Mouse (Mus musculus): ENCODE data around the gene Serhl. TPM values are rescaled to one million over a fixed set of nuclear protein-coding genes. Genes with fewer than 3 reads are reported as not detected.

Gene Serhl
- polyA plus RNA-seq, 1 experiment from 2014 or later: 70.8 TPM

DNA sequence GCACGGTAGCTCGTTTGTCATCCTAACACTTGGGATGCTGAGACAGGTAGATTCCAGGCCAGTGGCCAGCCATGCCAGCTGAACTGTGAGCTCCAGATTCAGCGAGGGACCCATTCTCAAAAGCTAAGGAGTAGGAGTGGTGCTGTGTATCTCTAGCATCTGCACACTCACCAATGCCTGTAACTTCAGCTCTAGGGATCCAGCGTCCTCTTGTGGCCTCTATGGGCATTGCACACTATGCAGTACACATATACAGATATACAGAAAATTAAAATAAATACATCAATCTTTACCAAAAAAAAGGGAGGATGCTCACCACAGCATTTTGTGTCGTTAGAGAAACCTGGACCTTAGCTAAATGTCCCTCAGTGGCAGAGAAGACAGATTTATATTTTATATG lies 17.6 kb upstream of the Serhl start:
- no peak overlapping the region for H3K27ac ChIP-seq (ENCODE audit: low read length)
- no peaks in the 10 kb centered on the region for H3K27me3 ChIP-seq (ENCODE audit: control insufficient read depth, insufficient read depth, low read depth, low read length)
- no peaks in the 10 kb centered on the region for H3K9me3 ChIP-seq (ENCODE audit: control insufficient read depth, low read length)
- ATAC-seq (ENCODE audit: low read depth): no peak
- H3K4me3 ChIP-seq (ENCODE audit: low read length): no peak overlapping the region
- no peak overlapping the region for H3K9ac ChIP-seq (ENCODE audit: low read length)
- no peaks in the 10 kb centered on the region for H3K36me3 ChIP-seq (ENCODE audit: control insufficient read depth, insufficient read depth, low read length)
- peaks cover 9% of the 10 kb centered on the region for H3K4me1 ChIP-seq (replicated peaks; ENCODE audit: control insufficient read depth, insufficient read depth, low read length)
- 76% methylated on average over 5 of the region's 5 CpGs for WGBS
- no peak overlapping the region for H3K4me2 ChIP-seq (ENCODE audit: low read depth, low read length)

- no peak overlapping the region for H3K27ac ChIP-seq (ENCODE audit: low read length)
- H3K4me2 ChIP-seq (ENCODE audit: low read depth, low read length): no peak overlapping the region
- no peak for ATAC-seq (ENCODE audit: low read depth)
- H3K9me3 ChIP-seq (ENCODE audit: control insufficient read depth, low read length): no peaks in the 10 kb centered on the region
- no peaks in the 10 kb centered on the region for H3K36me3 ChIP-seq (ENCODE audit: control insufficient read depth, insufficient read depth, low read length)
- H3K4me1 ChIP-seq (replicated peaks; ENCODE audit: control insufficient read depth, insufficient read depth, low read length): peaks cover 9% of the 10 kb centered on the region
- no peak overlapping the region for H3K4me3 ChIP-seq (ENCODE audit: low read length)
- no peaks in the 10 kb centered on the region for H3K27me3 ChIP-seq (ENCODE audit: control insufficient read depth, insufficient read depth, low read depth, low read length)
- H3K9ac ChIP-seq (ENCODE audit: low read length): no peak overlapping the region
- WGBS: 67% methylated on average over 4 of the region's 4 CpGs
Measured at GRCm38 (mm10) chr15:83074179-83074578, 15.1 kb upstream of the Serhl start.

- Histone ChIP-seq H3K9me3 (ENCODE audit: control insufficient read depth, low read length) (no peaks in the 10 kb centered on the region), H3K27me3 (ENCODE audit: control insufficient read depth, insufficient read depth, low read depth, low read length) (no peaks in the 10 kb centered on the region), H3K4me2 (ENCODE audit: low read depth, low read length) (peak overlapping the region; percentile 45), H3K36me3 (ENCODE audit: control insufficient read depth, insufficient read depth, low read length) (no peaks in the 10 kb centered on the region), H3K4me3 (ENCODE audit: low read length) (no peak overlapping the region), H3K9ac (ENCODE audit: low read length) (no peak overlapping the region), H3K27ac (ENCODE audit: low read length) (no peak overlapping the region), H3K4me1 (replicated peaks; ENCODE audit: control insufficient read depth, insufficient read depth, low read length) (peaks cover 5% of the 10 kb centered on the region)
- no peak for ATAC-seq (ENCODE audit: low read depth)
- WGBS: 27% methylated on average over 27 of the region's 27 CpGs
Measured at GRCm38 (mm10) chr15:83075607-83076525, 13.4 kb upstream of the Serhl start.

DNA sequence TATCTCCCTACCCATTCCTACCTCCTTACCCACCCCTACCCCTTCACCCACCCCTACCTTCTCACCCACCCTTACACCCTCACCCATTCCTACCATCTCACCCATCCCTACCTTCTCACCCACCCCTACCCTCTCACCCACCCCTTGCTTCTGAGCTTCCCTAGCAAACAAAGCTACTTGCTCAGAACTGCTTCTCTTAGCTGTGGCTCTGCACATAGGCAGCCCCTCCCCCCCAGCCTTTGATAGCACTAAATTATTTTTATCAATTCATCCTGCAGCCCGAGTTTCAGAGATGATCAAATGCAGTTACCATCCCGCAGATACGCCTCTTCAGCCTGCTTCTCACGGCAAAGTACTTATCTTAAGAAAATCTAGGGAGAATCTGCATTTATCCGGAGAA lies 5.8 kb upstream of the Serhl start:
- Histone ChIP-seq H3K4me1 (replicated peaks; ENCODE audit: control insufficient read depth, insufficient read depth, low read length) (no peaks in the 10 kb centered on the region), H3K36me3 (ENCODE audit: control insufficient read depth, insufficient read depth, low read length) (no peaks in the 10 kb centered on the region), H3K4me2 (ENCODE audit: low read depth, low read length) (no peak overlapping the region), H3K9me3 (ENCODE audit: control insufficient read depth, low read length) (no peaks in the 10 kb centered on the region), H3K9ac (ENCODE audit: low read length) (no peak overlapping the region), H3K27me3 (ENCODE audit: control insufficient read depth, insufficient read depth, low read depth, low read length) (no peaks in the 10 kb centered on the region; the same call in 1 of the 2 replicates), H3K4me3 (ENCODE audit: low read length) (no peak overlapping the region), H3K27ac (ENCODE audit: low read length) (no peak overlapping the region)
- 55% methylated on average over 5 of the region's 5 CpGs for WGBS
- no peak for ATAC-seq (ENCODE audit: low read depth)

DNA sequence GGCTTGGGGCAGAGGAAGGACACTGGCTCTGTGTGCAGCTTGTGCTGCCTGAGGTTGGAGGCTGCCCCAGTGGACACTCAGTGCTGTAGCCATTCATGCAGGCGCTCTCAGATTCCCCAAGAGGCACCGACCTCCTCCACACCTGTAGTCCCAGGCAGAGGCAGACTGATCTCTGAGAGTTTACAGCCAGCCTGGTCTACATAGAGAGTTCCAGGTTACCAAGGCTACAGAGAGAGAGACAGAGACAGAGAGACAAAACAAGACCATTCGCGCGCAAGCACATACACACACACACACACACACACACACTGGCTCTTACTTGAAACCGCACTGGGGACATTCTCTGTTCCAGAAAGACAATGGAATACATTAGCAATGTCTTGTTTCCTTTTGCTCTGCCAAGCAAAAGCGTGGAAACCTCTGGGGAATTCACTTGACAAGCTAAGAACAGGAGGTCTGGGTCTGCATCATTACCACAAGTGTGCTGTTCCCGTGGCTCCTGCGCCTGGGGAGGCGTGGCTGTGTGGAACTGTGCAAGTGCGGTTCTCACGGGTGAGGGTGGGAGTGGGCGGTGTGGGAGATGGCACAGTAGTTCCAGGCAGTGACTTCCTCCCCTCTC lies 5.2 kb upstream of the Serhl start:
- no peak for ATAC-seq (ENCODE audit: low read depth)

DNA sequence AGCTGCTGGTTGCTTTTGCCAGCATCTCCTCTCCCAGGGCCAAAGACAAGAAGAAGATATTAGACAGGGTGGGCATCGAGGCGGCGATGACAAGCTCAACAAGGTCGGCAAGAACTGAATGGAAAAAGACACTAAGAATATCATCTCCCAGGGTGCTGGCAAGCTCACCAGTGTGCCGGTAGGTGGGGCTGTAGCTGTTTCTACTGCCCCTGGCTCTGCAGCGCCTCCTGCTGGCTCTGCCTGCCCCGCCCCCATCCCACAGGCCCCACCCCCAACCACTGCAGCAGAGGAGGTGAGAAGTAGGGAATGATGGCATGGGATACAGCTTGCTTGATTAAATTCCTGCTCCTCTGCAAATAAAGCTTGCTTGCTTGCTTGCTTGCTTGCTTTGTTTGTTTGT lies 3.4 kb upstream of the Serhl start:
- Histone ChIP-seq H3K4me2 (ENCODE audit: low read depth, low read length) (no peak overlapping the region), H3K27me3 (ENCODE audit: control insufficient read depth, insufficient read depth, low read depth, low read length) (no peaks in the 10 kb centered on the region; the same call in 1 of the 2 replicates), H3K9me3 (ENCODE audit: control insufficient read depth, low read length) (no peaks in the 10 kb centered on the region), H3K4me1 (replicated peaks; ENCODE audit: control insufficient read depth, insufficient read depth, low read length) (no peaks in the 10 kb centered on the region), H3K9ac (ENCODE audit: low read length) (no peak overlapping the region), H3K4me3 (ENCODE audit: low read length) (no peak overlapping the region), H3K27ac (ENCODE audit: low read length) (no peak overlapping the region), H3K36me3 (ENCODE audit: control insufficient read depth, insufficient read depth, low read length) (no peaks in the 10 kb centered on the region)
- ATAC-seq (ENCODE audit: low read depth): no peak
- 38% methylated on average over 7 of the region's 7 CpGs for WGBS

More for the DNA sequence above, 5.2 kb upstream of the Serhl start:
- Histone ChIP-seq H3K27me3 (ENCODE audit: control insufficient read depth, insufficient read depth, low read depth, low read length) (no peaks in the 10 kb centered on the region; the same call in 1 of the 2 replicates), H3K9ac (ENCODE audit: low read length) (no peak overlapping the region), H3K4me1 (replicated peaks; ENCODE audit: control insufficient read depth, insufficient read depth, low read length) (no peaks in the 10 kb centered on the region), H3K36me3 (ENCODE audit: control insufficient read depth, insufficient read depth, low read length) (no peaks in the 10 kb centered on the region), H3K27ac (ENCODE audit: low read length) (no peak overlapping the region), H3K4me3 (ENCODE audit: low read length) (no peak overlapping the region), H3K9me3 (ENCODE audit: control insufficient read depth, low read length) (no peaks in the 10 kb centered on the region), H3K4me2 (ENCODE audit: low read depth, low read length) (no peak overlapping the region)
- 65% methylated on average over 13 of the region's 13 CpGs for WGBS

- Histone ChIP-seq H3K36me3 (ENCODE audit: control insufficient read depth, insufficient read depth, low read length) (no peaks in the 10 kb centered on the region), H3K27me3 (ENCODE audit: control insufficient read depth, insufficient read depth, low read depth, low read length) (no peaks in the 10 kb centered on the region; the same call in 1 of the 2 replicates), H3K4me3 (ENCODE audit: low read length) (no peak overlapping the region), H3K27ac (ENCODE audit: low read length) (no peak overlapping the region), H3K9me3 (ENCODE audit: control insufficient read depth, low read length) (no peaks in the 10 kb centered on the region), H3K4me1 (replicated peaks; ENCODE audit: control insufficient read depth, insufficient read depth, low read length) (no peaks in the 10 kb centered on the region), H3K9ac (ENCODE audit: low read length) (no peak overlapping the region), H3K4me2 (ENCODE audit: low read depth, low read length) (no peak overlapping the region)
- WGBS: 59% methylated on average over 13 of the region's 13 CpGs
- no peak for ATAC-seq (ENCODE audit: low read depth)
Measured at GRCm38 (mm10) chr15:83086636-83087328, 2.5 kb upstream of the Serhl start.

DNA sequence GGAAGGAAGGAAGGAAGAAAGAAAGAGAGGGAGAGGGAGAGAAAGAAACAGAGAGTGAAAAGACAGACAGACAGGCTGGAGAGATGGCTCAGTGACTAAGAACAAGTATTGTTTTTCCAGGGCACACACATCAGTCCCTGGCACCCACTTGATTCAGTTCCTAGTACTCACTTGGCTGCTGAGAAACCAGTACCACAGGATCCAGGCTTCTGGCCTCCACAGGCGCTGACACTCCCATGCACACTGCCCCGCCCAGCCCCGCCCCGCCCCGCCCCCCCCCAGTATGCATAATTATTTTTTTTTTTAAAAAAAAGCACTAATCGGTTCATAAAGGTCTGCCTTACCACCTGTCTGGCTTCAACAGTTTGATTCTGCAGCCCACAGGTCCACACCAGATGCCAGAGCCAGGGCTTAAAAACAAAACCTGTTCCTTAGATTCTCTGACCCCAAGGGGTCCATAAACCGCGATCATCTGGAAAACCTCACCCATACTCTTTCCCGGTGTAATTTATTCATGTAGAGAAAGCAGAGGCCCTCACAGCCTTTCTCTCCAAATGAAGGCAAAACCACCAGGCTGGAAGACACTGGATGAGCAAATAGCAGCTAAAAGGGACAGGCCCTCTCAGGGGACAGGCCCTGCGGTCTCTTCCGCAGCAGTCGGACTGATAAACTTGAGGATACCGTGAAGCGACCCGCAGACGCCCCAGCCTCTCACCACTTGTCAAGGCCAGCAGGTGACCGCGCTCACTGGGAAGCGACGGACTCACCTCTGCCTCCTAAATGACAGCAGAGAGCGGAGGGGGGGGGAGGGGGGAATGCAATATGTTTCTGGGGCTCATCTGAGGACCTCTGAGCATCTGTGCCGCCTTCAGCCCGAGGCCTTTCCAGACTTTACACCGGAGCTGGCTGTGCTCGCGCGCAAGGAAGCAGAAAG lies 544 bp upstream of the Serhl start:
- Histone ChIP-seq H3K9ac (ENCODE audit: low read length) (no peak overlapping the region), H3K4me1 (replicated peaks; ENCODE audit: control insufficient read depth, insufficient read depth, low read length) (no peaks in the 10 kb centered on the region), H3K4me3 (ENCODE audit: low read length) (no peak overlapping the region), H3K27ac (ENCODE audit: low read length) (no peak overlapping the region), H3K4me2 (ENCODE audit: low read depth, low read length) (no peak overlapping the region), H3K9me3 (ENCODE audit: control insufficient read depth, low read length) (no peaks in the 10 kb centered on the region), H3K27me3 (ENCODE audit: control insufficient read depth, insufficient read depth, low read depth, low read length) (no peaks in the 10 kb centered on the region; the same call in 1 of the 2 replicates), H3K36me3 (ENCODE audit: control insufficient read depth, insufficient read depth, low read length) (no peaks in the 10 kb centered on the region)
- 10% methylated on average over 27 of the region's 27 CpGs for WGBS
- no peak for ATAC-seq (ENCODE audit: low read depth)

Data from lung, embryonic 16.5 days (tissue).